Mouse (Mus musculus): ENCODE data around the gene Dot1l. TPM values are rescaled to one million over a fixed set of nuclear protein-coding genes. Genes with fewer than 3 reads are reported as not detected.

Gene Dot1l
- polyA plus RNA-seq, 1 experiment from 2014 or later = 25.7 TPM

DNA sequence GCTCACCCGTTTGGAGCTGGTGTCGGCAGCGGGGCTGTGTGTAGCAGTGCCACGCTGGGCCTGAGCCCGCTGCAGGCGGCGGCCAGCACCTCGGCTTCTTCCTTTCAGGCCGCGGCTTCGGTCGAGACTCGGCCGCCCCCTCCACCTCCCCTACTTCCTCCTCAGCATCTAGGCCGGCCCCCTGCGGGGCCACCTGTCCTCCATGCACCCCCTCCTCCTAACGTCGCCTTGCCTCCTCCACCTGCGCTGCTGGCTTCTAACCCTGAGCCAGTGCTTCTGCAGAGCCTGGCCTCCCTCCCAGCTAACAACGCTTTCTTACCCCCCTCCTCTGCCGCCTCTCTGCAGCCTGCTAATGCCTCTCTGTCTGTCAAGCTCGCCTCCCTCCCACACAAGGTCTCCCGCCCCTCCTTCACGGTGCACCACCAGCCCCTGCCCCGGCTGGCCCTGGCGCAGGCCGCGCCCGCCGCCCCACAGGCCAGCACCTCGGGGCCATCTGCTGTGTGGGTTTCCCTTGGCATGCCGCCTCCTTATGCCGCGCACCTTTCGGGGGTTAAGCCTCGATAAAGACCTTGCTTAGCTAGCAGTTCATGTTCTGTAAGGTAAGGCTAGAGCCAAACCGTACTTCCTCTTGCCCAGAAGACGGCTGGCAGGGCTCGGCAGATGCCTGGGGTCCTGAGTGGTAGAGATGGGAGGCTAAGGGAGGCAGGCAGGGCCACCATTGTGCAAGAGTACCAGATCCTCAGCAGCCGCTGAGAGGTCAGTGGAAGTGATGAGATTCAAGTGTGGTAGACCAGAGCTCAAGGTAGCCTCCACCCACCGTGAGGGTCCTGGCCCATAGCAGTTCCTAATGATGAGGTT, 37.4 kb downstream of the Dot1l start:
- Histone ChIP-seq H3K9me3 (replicated peaks) (no peaks in the 10 kb centered on the region), H3K27me3 (replicated peaks) (no peaks in the 10 kb centered on the region), H3K9ac (peak overlapping the region; percentile 54; the same call in 1 of the 2 replicates), H3K36me3 (peaks cover 90% of the 10 kb centered on the region), H3K4me1 (replicated peaks) (peaks cover 37% of the 10 kb centered on the region), H3K27ac (ENCODE audit: poor library complexity, severe bottlenecking) (peak overlapping the region; percentile 65), H3K4me2 (no peak overlapping the region; the same call in 1 of the 2 replicates), H3K4me3 (no peak overlapping the region)
- ATAC-seq (ENCODE audit: insufficient number of reproducible peaks, low FRiP score) = 0 out of 2 replicates have a peak, but pooled peaks have one; percentile 2
- WGBS = 68% methylated on average over 41 of the region's 41 CpGs

- no peak for ATAC-seq (ENCODE audit: insufficient number of reproducible peaks, low FRiP score)
- Histone ChIP-seq H3K36me3 (peaks cover 81% of the 10 kb centered on the region), H3K4me3 (no peak overlapping the region), H3K4me1 (replicated peaks) (peaks cover 38% of the 10 kb centered on the region), H3K9me3 (replicated peaks) (no peaks in the 10 kb centered on the region), H3K27me3 (replicated peaks) (no peaks in the 10 kb centered on the region), H3K27ac (ENCODE audit: poor library complexity, severe bottlenecking) (no peak overlapping the region), H3K4me2 (no peak overlapping the region), H3K9ac (no peak overlapping the region)
- WGBS = 91% methylated on average over 13 of the region's 13 CpGs
These were observed 38.2 kb downstream of the Dot1l start for GRCm38 (mm10) chr10:80793033-80793784.

DNA sequence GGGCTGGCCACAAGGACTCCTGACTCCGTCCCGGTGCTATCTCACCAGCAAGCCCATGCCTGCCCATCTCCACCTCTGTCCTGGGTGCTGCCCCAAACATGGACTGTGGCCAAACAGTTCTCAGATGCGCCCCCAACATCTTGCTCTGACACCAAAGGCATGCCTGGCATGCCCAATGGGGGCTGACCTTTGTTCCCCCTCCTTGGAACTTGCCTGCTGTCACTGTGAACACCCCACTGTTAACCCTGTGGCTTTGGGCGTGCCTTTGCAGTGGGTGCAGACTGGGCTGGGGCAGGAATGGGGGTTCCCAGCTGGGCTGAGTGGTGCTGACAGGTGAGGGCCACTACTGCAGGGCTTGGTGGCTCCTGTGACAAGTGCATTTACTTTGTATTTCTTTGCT, 38.8 kb downstream of the Dot1l start:
- H3K9me3 ChIP-seq (replicated peaks) = no peaks in the 10 kb centered on the region
- H3K4me1 ChIP-seq (replicated peaks) = peaks cover 38% of the 10 kb centered on the region
- no peak overlapping the region for H3K27ac ChIP-seq (ENCODE audit: poor library complexity, severe bottlenecking)
- no peak overlapping the region for H3K9ac ChIP-seq
- H3K27me3 ChIP-seq (replicated peaks) = no peaks in the 10 kb centered on the region
- 88% methylated on average over 4 of the region's 4 CpGs for WGBS
- H3K4me3 ChIP-seq = no peak overlapping the region
- no peak overlapping the region for H3K4me2 ChIP-seq
- no peak for ATAC-seq (ENCODE audit: insufficient number of reproducible peaks, low FRiP score)
- H3K36me3 ChIP-seq = peaks cover 76% of the 10 kb centered on the region

GRCm38 (mm10) chr10:80794750-80795149, 39.7 kb downstream of the Dot1l start:
- Histone ChIP-seq H3K4me1 (replicated peaks) (peaks cover 43% of the 10 kb centered on the region), H3K27ac (ENCODE audit: poor library complexity, severe bottlenecking) (no peak overlapping the region), H3K9ac (no peak overlapping the region), H3K4me3 (no peak overlapping the region), H3K4me2 (no peak overlapping the region), H3K9me3 (replicated peaks) (no peaks in the 10 kb centered on the region), H3K36me3 (peaks cover 67% of the 10 kb centered on the region), H3K27me3 (replicated peaks) (no peaks in the 10 kb centered on the region)
- ATAC-seq (ENCODE audit: insufficient number of reproducible peaks, low FRiP score) = no peak
- 91% methylated on average over 8 of the region's 8 CpGs for WGBS

GRCm38 (mm10) chr10:80796307-80796848, 41.4 kb downstream of the Dot1l start:
- no peaks in the 10 kb centered on the region for H3K9me3 ChIP-seq (replicated peaks)
- peak overlapping the region; percentile 93 for H3K4me2 ChIP-seq
- H3K36me3 ChIP-seq = peaks cover 66% of the 10 kb centered on the region
- peak overlapping the region; percentile 96 for H3K9ac ChIP-seq
- no peak for ATAC-seq (ENCODE audit: insufficient number of reproducible peaks, low FRiP score)
- no peaks in the 10 kb centered on the region for H3K27me3 ChIP-seq (replicated peaks)
- H3K4me1 ChIP-seq (replicated peaks) = peaks cover 39% of the 10 kb centered on the region
- 83% methylated on average over 9 of the region's 9 CpGs for WGBS
- peak overlapping the region; percentile 87 for H3K4me3 ChIP-seq
- no peak overlapping the region for H3K27ac ChIP-seq (ENCODE audit: poor library complexity, severe bottlenecking)

DNA sequence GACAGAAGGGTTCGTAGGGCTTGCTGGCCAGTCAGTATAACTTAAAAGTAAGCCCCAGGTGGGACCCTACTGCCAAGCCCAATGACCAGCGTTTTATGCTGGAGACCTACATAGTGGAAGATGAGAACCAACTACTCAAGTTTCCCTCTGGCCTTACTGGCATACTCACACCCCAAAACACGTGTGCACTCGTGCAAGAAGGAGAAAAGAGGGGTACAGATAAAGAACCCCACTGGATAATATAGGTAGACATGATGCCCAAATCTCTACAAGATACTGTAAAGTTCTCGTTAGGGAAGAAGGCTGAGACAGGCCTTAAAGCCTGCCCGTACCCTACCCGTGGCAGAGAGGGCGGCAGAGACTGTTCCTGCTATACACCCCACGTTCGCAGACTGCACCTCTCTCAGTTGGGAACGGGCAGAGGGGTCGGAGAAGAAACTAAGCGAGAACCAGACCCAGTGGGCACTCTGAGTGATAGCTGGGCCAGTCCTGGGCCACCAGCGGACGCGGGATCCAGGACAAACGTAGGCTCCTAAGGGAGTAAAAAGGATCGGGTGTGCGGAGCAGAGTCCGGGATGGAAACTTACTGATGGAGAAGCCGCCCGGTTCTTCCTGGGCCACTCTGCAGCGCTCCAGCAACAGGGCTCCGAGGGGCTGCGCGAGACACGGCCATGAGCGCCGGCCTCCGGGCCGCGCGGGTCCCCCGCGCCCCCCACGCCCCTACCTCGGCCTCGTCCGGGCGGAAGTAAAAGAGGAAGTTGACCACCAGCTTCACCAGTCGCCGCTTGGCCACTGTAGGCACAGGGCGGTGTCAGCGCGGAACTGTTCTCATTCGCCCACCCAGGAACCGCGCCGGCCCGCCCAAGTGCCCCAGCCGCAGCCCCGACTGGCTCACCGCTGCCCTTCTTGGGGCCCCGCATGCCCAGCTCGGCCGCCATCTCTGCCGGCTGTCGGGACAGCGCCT, 42.5 kb downstream of the Dot1l start:
- Histone ChIP-seq H3K27me3 (replicated peaks) (no peaks in the 10 kb centered on the region), H3K4me2 (peak overlapping the region; percentile 93), H3K9ac (peak overlapping the region; percentile 96), H3K36me3 (peaks cover 66% of the 10 kb centered on the region), H3K4me3 (peak overlapping the region; percentile 87), H3K4me1 (replicated peaks) (peaks cover 28% of the 10 kb centered on the region), H3K27ac (ENCODE audit: poor library complexity, severe bottlenecking) (peak overlapping the region; percentile 94), H3K9me3 (replicated peaks) (no peaks in the 10 kb centered on the region)
- peak; percentile 63 for ATAC-seq (ENCODE audit: insufficient number of reproducible peaks, low FRiP score)
- WGBS = 3% methylated on average over 59 of the region's 59 CpGs

GRCm38 (mm10) chr10:80798150-80799006, 43.4 kb downstream of the Dot1l start, which contains the start of the genes Sf3a2 and Plekhj1:
Gene Sf3a2 (plus strand): TSS chr10:80798198.
Gene Plekhj1 (minus strand): TSS chr10:80798626.
- peak within 1 kb of the TSS; percentile 94 for H3K27ac ChIP-seq (ENCODE audit: poor library complexity, severe bottlenecking)
- H3K4me3 ChIP-seq = peak within 1 kb of the TSS; percentile 87
- H3K4me1 ChIP-seq (replicated peaks) = peaks cover 27% of the 10 kb centered on the region
- whole genome bisulfite sequencing = under 1% methylated on average over 101 of the region's 104 CpGs
- H3K9ac ChIP-seq = peak within 1 kb of the TSS; percentile 96
- ATAC-seq (ENCODE audit: insufficient number of reproducible peaks, low FRiP score) = peak; percentile 90
- H3K4me2 ChIP-seq = peak within 1 kb of the TSS; percentile 93
- H3K36me3 ChIP-seq = peaks cover 66% of the 10 kb centered on the region
- no peaks in the 10 kb centered on the region for H3K27me3 ChIP-seq (replicated peaks)
- no peaks in the 10 kb centered on the region for H3K9me3 ChIP-seq (replicated peaks)

DNA sequence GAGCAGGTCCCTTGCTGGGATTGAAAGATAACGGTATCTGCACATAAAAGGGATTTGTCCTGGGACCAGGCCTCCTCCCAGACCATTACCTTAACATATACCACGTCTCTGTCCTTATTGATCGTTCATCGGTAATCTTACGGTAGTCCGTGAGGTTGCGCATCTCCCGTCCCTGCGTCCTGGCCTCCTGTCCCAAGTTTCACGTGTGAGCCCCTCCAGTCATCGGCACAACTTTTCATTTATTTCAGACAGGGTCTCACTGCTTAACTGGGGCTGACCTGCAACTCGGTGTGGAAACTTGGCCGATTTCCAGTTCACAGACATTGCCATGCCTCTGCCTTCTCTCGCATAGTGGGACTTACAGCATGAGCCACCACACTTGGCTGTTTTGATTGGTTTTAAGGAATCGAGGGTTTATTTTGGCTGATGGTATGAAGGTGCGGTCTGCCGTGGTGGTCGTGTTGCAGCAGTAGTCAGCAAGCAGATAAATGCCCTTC, 44.1 kb downstream of the Dot1l start:
- Histone ChIP-seq H3K4me1 (replicated peaks) (peaks cover 27% of the 10 kb centered on the region), H3K27ac (ENCODE audit: poor library complexity, severe bottlenecking) (peak overlapping the region; percentile 94), H3K36me3 (peaks cover 66% of the 10 kb centered on the region), H3K27me3 (replicated peaks) (no peaks in the 10 kb centered on the region), H3K4me3 (peak overlapping the region; percentile 87), H3K9ac (peak overlapping the region; percentile 96), H3K4me2 (peak overlapping the region; percentile 93), H3K9me3 (replicated peaks) (no peaks in the 10 kb centered on the region)
- WGBS = 2% methylated on average over 18 of the region's 18 CpGs
- ATAC-seq (ENCODE audit: insufficient number of reproducible peaks, low FRiP score) = no peak

DNA sequence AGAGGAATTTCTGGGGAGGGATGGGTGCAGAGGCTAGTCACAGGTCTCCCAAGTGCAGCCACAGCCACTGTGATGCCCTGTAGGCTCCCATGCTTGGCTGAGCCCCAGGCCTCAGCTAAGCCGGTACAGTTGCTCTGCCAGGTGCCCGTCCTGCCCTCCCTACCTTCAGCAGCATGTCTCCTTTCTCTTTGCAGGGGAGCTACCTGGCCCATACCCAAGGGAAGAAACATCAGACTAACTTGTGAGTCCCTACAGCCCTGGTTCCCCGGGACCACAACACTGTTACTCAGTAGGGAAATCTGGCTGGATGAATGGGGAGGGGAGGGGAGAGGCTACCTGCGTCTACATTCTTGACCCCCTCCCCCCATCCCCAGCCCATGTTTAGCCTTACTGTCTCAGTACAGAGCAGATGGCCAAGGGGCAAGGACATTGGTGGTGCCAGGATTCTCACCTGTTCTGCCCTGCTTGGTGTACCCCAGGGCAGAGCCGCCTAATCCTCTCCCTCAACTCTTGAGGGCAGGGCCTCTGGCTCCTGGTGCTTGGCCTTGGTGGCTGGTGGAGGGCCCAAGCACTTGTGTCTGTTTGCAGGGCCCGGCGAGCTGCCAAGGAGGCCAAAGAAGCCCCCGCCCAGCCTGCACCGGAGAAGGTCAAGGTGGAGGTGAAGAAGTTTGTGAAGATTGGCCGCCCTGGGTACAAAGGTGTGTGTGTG, 47.4 kb downstream of the Dot1l start:
- peaks cover 5% of the 10 kb centered on the region for H3K27me3 ChIP-seq (replicated peaks)
- H3K4me2 ChIP-seq = no peak overlapping the region
- H3K36me3 ChIP-seq = peaks cover 55% of the 10 kb centered on the region
- no peaks in the 10 kb centered on the region for H3K9me3 ChIP-seq (replicated peaks)
- H3K27ac ChIP-seq (ENCODE audit: poor library complexity, severe bottlenecking) = no peak overlapping the region
- H3K9ac ChIP-seq = no peak overlapping the region
- ATAC-seq (ENCODE audit: insufficient number of reproducible peaks, low FRiP score) = no peak
- H3K4me1 ChIP-seq (replicated peaks) = peaks cover 41% of the 10 kb centered on the region
- WGBS = 91% methylated on average over 10 of the region's 10 CpGs
- H3K4me3 ChIP-seq = no peak overlapping the region

Data from heart, embryonic 12.5 days (tissue).